Mouse (Mus musculus): ENCODE results near the gene Chpf. TPM values are rescaled to one million over a fixed set of nuclear protein-coding genes. Genes with fewer than 3 reads are reported as not detected.

Chpf gene
- polyA plus RNA-seq, 1 experiment from 2014 or later: 39.7 TPM

GRCm38 (mm10) chr1:75477264-75477965, 1.7 kb downstream of the Chpf start:
- Histone ChIP-seq H3K27me3 (ENCODE audit: control insufficient read depth, insufficient read depth, low read length) (no peaks in the 10 kb centered on the region), H3K36me3 (ENCODE audit: control insufficient read depth, insufficient read depth, low read length) (peaks cover 47% of the 10 kb centered on the region), H3K9me3 (ENCODE audit: control insufficient read depth, low read length) (no peaks in the 10 kb centered on the region), H3K9ac (replicated peaks; ENCODE audit: low read length) (peak overlapping the region; percentile 39; the same call in 1 of the 2 replicates), H3K4me1 (ENCODE audit: control insufficient read depth, insufficient read depth, low read length) (peaks cover 32% of the 10 kb centered on the region), H3K4me3 (replicated peaks; ENCODE audit: low read depth, low read length) (peak overlapping the region; percentile 87), H3K27ac (replicated peaks; ENCODE audit: low read depth, low read length) (0 out of 2 replicates have a peak overlapping the region, but pooled peaks have one; percentile 41), H3K4me2 (ENCODE audit: low read length) (peak overlapping the region; percentile 86)
- DNase-seq: peak; percentile 90
- 9% methylated on average over 35 of the region's 35 CpGs for WGBS
- ATAC-seq (ENCODE audit: low FRiP score, low TSS enrichment): peak; percentile 3; the same call in 1 of the 2 replicates

GRCm38 (mm10) chr1:75476441-75476840, 2.7 kb downstream of the Chpf start:
- H3K9ac ChIP-seq (replicated peaks; ENCODE audit: low read length): no peak overlapping the region
- no peaks in the 10 kb centered on the region for H3K9me3 ChIP-seq (ENCODE audit: control insufficient read depth, low read length)
- no peak overlapping the region for H3K4me3 ChIP-seq (replicated peaks; ENCODE audit: low read depth, low read length)
- H3K4me2 ChIP-seq (ENCODE audit: low read length): no peak overlapping the region
- 90% methylated on average over 11 of the region's 11 CpGs for WGBS
- DNase-seq (no peak), ATAC-seq (ENCODE audit: low FRiP score, low TSS enrichment) (no peak)
- H3K27ac ChIP-seq (replicated peaks; ENCODE audit: low read depth, low read length): no peak overlapping the region
- H3K36me3 ChIP-seq (ENCODE audit: control insufficient read depth, insufficient read depth, low read length): peaks cover 53% of the 10 kb centered on the region
- H3K4me1 ChIP-seq (ENCODE audit: control insufficient read depth, insufficient read depth, low read length): peaks cover 32% of the 10 kb centered on the region
- no peaks in the 10 kb centered on the region for H3K27me3 ChIP-seq (ENCODE audit: control insufficient read depth, insufficient read depth, low read length)

- Histone ChIP-seq H3K36me3 (ENCODE audit: control insufficient read depth, insufficient read depth, low read length) (peaks cover 28% of the 10 kb centered on the region), H3K27ac (replicated peaks; ENCODE audit: low read depth, low read length) (no peak overlapping the region), H3K4me3 (replicated peaks; ENCODE audit: low read depth, low read length) (no peak overlapping the region), H3K4me1 (ENCODE audit: control insufficient read depth, insufficient read depth, low read length) (peaks cover 14% of the 10 kb centered on the region), H3K9ac (replicated peaks; ENCODE audit: low read length) (no peak overlapping the region), H3K27me3 (ENCODE audit: control insufficient read depth, insufficient read depth, low read length) (no peaks in the 10 kb centered on the region), H3K9me3 (ENCODE audit: control insufficient read depth, low read length) (no peaks in the 10 kb centered on the region), H3K4me2 (ENCODE audit: low read length) (no peak overlapping the region)
- whole genome bisulfite sequencing: 80% methylated on average over 17 of the region's 17 CpGs
- DNase-seq (no peak), ATAC-seq (ENCODE audit: low FRiP score, low TSS enrichment) (no peak)
These were observed 9.8 kb downstream of the Chpf start for GRCm38 (mm10) chr1:75469287-75469825.

GRCm38 (mm10) chr1:75467215-75467927, 11.7 kb downstream of the Chpf start:
- peak; percentile 94 for DNase-seq
- WGBS: 6% methylated on average over 14 of the region's 14 CpGs
- peaks cover 25% of the 10 kb centered on the region for H3K4me1 ChIP-seq (ENCODE audit: control insufficient read depth, insufficient read depth, low read length)

GRCm38 (mm10) chr1:75463652-75464204, 15.4 kb downstream of the Chpf start:
- peak; percentile 72 for DNase-seq
- Histone ChIP-seq H3K27ac (replicated peaks; ENCODE audit: low read depth, low read length) (peak overlapping the region; percentile 79), H3K36me3 (ENCODE audit: control insufficient read depth, insufficient read depth, low read length) (no peaks in the 10 kb centered on the region), H3K27me3 (ENCODE audit: control insufficient read depth, insufficient read depth, low read length) (no peaks in the 10 kb centered on the region; the same call in 1 of the 2 replicates), H3K4me3 (replicated peaks; ENCODE audit: low read depth, low read length) (no peak overlapping the region), H3K4me2 (ENCODE audit: low read length) (peak overlapping the region; percentile 6; the same call in 1 of the 2 replicates), H3K4me1 (ENCODE audit: control insufficient read depth, insufficient read depth, low read length) (peaks cover 25% of the 10 kb centered on the region), H3K9me3 (ENCODE audit: control insufficient read depth, low read length) (no peaks in the 10 kb centered on the region), H3K9ac (replicated peaks; ENCODE audit: low read length) (no peak overlapping the region; the same call in 1 of the 2 replicates)
- ATAC-seq (ENCODE audit: low FRiP score, low TSS enrichment): peak; percentile 76
- 42% methylated on average over 5 of the region's 5 CpGs for WGBS

More at GRCm38 (mm10) chr1:75467215-75467927, 11.7 kb downstream of the Chpf start:
- ATAC-seq (ENCODE audit: low FRiP score, low TSS enrichment): peak; percentile 50
- 0 out of 2 replicates have a peak overlapping the region, but pooled peaks have one; percentile 14 for H3K9ac ChIP-seq (replicated peaks; ENCODE audit: low read length)
- peak overlapping the region; percentile 21; the same call in 1 of the 2 replicates for H3K4me2 ChIP-seq (ENCODE audit: low read length)
- peak overlapping the region; percentile 26; the same call in 1 of the 2 replicates for H3K27ac ChIP-seq (replicated peaks; ENCODE audit: low read depth, low read length)
- H3K9me3 ChIP-seq (ENCODE audit: control insufficient read depth, low read length): no peaks in the 10 kb centered on the region
- no peaks in the 10 kb centered on the region for H3K27me3 ChIP-seq (ENCODE audit: control insufficient read depth, insufficient read depth, low read length)
- no peak overlapping the region for H3K4me3 ChIP-seq (replicated peaks; ENCODE audit: low read depth, low read length)
- H3K36me3 ChIP-seq (ENCODE audit: control insufficient read depth, insufficient read depth, low read length): peaks cover 8% of the 10 kb centered on the region

GRCm38 (mm10) chr1:75462636-75463035, 16.5 kb downstream of the Chpf start:
- H3K36me3 ChIP-seq (ENCODE audit: control insufficient read depth, insufficient read depth, low read length): no peaks in the 10 kb centered on the region
- DNase-seq (no peak), ATAC-seq (ENCODE audit: low FRiP score, low TSS enrichment) (no peak)
- no peaks in the 10 kb centered on the region; the same call in 1 of the 2 replicates for H3K27me3 ChIP-seq (ENCODE audit: control insufficient read depth, insufficient read depth, low read length)
- 0% methylated on average over 1 of the region's 1 CpGs for WGBS
- no peaks in the 10 kb centered on the region for H3K9me3 ChIP-seq (ENCODE audit: control insufficient read depth, low read length)
- H3K4me1 ChIP-seq (ENCODE audit: control insufficient read depth, insufficient read depth, low read length): peaks cover 29% of the 10 kb centered on the region
- no peak overlapping the region for H3K4me3 ChIP-seq (replicated peaks; ENCODE audit: low read depth, low read length)
- H3K9ac ChIP-seq (replicated peaks; ENCODE audit: low read length): no peak overlapping the region
- H3K27ac ChIP-seq (replicated peaks; ENCODE audit: low read depth, low read length): 0 out of 2 replicates have a peak overlapping the region, but pooled peaks have one; percentile 79
- no peak overlapping the region for H3K4me2 ChIP-seq (ENCODE audit: low read length)

- DNase-seq: no peak
- no peaks in the 10 kb centered on the region for H3K9me3 ChIP-seq (ENCODE audit: control insufficient read depth, low read length)
- no peak overlapping the region for H3K4me3 ChIP-seq (replicated peaks; ENCODE audit: low read depth, low read length)
- no peak overlapping the region for H3K4me2 ChIP-seq (ENCODE audit: low read length)
- no peak overlapping the region for H3K27ac ChIP-seq (replicated peaks; ENCODE audit: low read depth, low read length)
- 69% methylated on average over 7 of the region's 7 CpGs for WGBS
- H3K36me3 ChIP-seq (ENCODE audit: control insufficient read depth, insufficient read depth, low read length): no peaks in the 10 kb centered on the region
- peaks cover 47% of the 10 kb centered on the region for H3K4me1 ChIP-seq (ENCODE audit: control insufficient read depth, insufficient read depth, low read length)
- no peak for ATAC-seq (ENCODE audit: low FRiP score, low TSS enrichment)
- H3K27me3 ChIP-seq (ENCODE audit: control insufficient read depth, insufficient read depth, low read length): no peaks in the 10 kb centered on the region; the same call in 1 of the 2 replicates
- H3K9ac ChIP-seq (replicated peaks; ENCODE audit: low read length): no peak overlapping the region
These were observed 18.8 kb downstream of the Chpf start for GRCm38 (mm10) chr1:75460297-75460696.
